Mouse (Mus musculus) neural tube, embryonic 14.5 days (tissue): ENCODE data around the gene Fxyd4. TPM values are rescaled to one million over a fixed set of nuclear protein-coding genes. Genes with fewer than 3 reads are reported as not detected.

ENCODE experiments used
- ATAC-seq: fragments of 200-750 bp; cut with Nextera tagmentation; 2 replicates; pipeline ENCODE4 v1.8.0; 2017; ENCODE audit warnings: low read depth, mild to moderate bottlenecking, moderate TSS enrichment, moderate library complexity
- H3K27ac ChIP-seq: fragments of 300-500 bp; sonication (generic); 2 replicates; pipeline ENCODE4 v1.5.1; 2014; ENCODE audit warnings: low read depth, mild to moderate bottlenecking, control low read depth, low read length, moderate library complexity, mixed read lengths
- H3K27me3 ChIP-seq: fragments of 300-500 bp; sonication (generic); 2 replicates; pipeline ENCODE4 v1.6.1; 2014; ENCODE audit warnings: low read length; ENCODE audit not compliant: control insufficient read depth, insufficient read depth
- H3K36me3 ChIP-seq: fragments of 300-500 bp; sonication (generic); 2 replicates; pipeline ENCODE4 v1.6.1; 2014; ENCODE audit warnings: low read length, mixed read lengths; ENCODE audit not compliant: control insufficient read depth, insufficient read depth
- H3K4me1 ChIP-seq: fragments of 300-500 bp; sonication (generic); 2 replicates; pipeline ENCODE4 v1.6.1; 2014; ENCODE audit warnings: low read length; ENCODE audit not compliant: control insufficient read depth, insufficient read depth
- H3K4me2 ChIP-seq: fragments of 300-500 bp; sonication (generic); 2 replicates; pipeline ENCODE4 v1.6.1; 2014; ENCODE audit warnings: mild to moderate bottlenecking, low read depth, low read length, control low read depth
- H3K4me3 ChIP-seq: fragments of 300-500 bp; sonication (generic); 2 replicates; pipeline ENCODE4 v1.5.1; 2014; ENCODE audit warnings: low read depth, low read length, control low read depth, mixed read lengths
- H3K9ac ChIP-seq: fragments of 300-500 bp; sonication (generic); replicated peaks from 2 replicates; pipeline ENCODE4 v1.6.1; 2014; ENCODE audit warnings: low read depth, mild to moderate bottlenecking, control low read depth, low read length, mixed read lengths
- H3K9me3 ChIP-seq: fragments of 300-500 bp; sonication (generic); 2 replicates; pipeline ENCODE4 v1.6.1; 2016; ENCODE audit warnings: low read length; ENCODE audit not compliant: control insufficient read depth
- WGBS: fragments of 180-500 bp; shearing (Covaris S2); extraction: QIAGEN DNeasy Blood & Tissue Kit; methylation state at CpG from one replicate; pipeline ENCODE4 v1.1.7; 2014; 5-methylcytosine and 5-hydroxymethylcytosine counted together
- polyA plus RNA-seq: library from polyadenylated mRNA; unstranded; fragments of >200 nt; fragmentation: Nextera tagmentation; extraction: Ambion mirVana; gene quantifications from 2 replicates; pipeline ENCODE4 v1.2.1, GENCODE M21; 2014

The Fxyd4 gene
- 1.8 and 4.0 TPM in 2 replicates for polyA plus RNA-seq

DNA sequence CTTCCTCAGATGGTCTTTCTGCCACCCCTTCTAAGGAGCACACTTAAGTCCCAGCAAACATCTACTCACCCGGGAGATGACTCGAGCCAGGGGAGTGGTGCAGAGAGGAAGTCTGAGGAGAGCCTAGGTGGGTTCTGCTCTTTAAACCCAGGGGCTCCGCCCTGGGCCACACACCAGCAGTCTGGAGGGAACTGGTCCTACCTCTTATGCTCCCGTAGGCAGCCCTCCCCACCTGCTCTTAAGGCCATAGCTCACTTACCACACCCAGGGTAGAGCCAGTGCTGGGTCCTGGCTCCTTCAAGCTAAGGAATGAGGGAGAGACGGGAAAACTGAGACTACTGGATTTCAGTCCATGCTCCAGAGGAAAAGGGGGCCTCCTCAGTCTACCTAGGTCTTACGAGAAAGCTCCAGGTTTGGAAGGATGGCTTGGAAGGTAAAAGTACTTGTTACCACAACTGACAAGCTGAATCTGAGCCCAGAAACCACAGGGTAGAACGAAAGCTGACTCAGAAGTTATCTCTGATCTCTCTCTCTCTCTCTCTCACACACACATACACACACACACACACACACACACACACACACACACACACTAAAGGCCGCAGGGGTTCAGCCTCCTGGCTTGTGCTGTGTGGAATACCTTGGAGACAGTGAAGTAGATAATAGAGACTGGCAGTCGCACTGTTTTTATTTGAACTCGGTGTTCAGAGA, at the start of gene Fxyd4:
TSS of gene Fxyd4 (minus strand) at position 471 of the 711 bp plus-strand sequence.
- H3K4me1 ChIP-seq, result no peaks in the 10 kb centered on the region
- H3K9ac ChIP-seq, result no peak within 1 kb of the TSS
- no peaks in the 10 kb centered on the region for H3K27me3 ChIP-seq
- H3K27ac ChIP-seq, result no peak within 1 kb of the TSS
- no peaks in the 10 kb centered on the region for H3K9me3 ChIP-seq
- no peaks in the 10 kb centered on the region for H3K36me3 ChIP-seq
- no peak within 1 kb of the TSS for H3K4me3 ChIP-seq
- ATAC-seq, result no peak
- 77% methylated on average over 10 of the region's 10 CpGs for WGBS
- no peak within 1 kb of the TSS for H3K4me2 ChIP-seq

DNA sequence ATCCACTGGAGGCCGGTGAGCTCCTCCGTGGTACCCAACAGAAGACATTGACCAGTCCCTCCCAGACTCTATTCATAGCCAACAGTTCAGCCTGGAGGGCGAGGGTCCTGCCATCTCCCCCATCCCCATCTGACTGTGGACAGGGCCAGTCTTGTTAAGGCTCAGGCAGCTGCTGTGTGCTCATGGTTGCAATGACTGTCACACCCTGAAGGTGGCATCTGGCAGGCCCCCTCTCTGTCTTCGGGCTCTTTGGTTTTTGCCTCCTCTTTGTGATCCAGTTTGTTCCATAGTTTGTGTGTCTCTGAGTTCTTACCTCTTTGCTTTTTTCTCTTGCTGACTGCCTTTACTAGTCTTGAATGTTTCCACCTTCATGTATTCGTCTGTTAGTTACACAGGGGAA, 49.7 kb upstream of the Fxyd4 start:
- Histone ChIP-seq H3K27me3 (no peaks in the 10 kb centered on the region), H3K27ac (no peak overlapping the region), H3K9me3 (no peaks in the 10 kb centered on the region), H3K4me1 (no peaks in the 10 kb centered on the region), H3K9ac (no peak overlapping the region), H3K4me3 (no peak overlapping the region), H3K4me2 (no peak overlapping the region), H3K36me3 (no peaks in the 10 kb centered on the region)
- 64% methylated on average over 5 of the region's 5 CpGs for WGBS
- ATAC-seq, result no peak

DNA sequence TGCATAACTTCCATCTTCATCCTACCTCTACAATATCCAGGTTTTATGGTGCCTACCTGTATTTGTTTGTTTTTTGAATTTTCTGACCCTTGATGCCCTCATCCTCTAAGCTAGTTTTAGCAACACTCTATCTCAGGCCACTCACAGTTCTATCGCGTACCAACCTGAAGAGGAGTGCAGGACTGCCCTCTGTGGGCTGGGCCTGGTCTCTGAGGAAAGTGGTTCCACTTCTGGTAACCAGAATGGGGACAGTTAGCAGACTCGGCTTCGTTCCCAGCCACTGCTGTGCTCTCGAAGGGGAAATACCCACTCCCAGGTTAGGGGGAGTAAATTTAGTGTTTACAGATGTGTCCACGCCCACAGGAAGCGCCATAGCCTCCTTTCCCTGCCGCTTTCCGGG, 29.2 kb upstream of the Fxyd4 start:
- no peaks in the 10 kb centered on the region for H3K4me1 ChIP-seq
- H3K4me2 ChIP-seq, result no peak overlapping the region
- ATAC-seq, result no peak
- H3K4me3 ChIP-seq, result no peak overlapping the region
- H3K9me3 ChIP-seq, result no peaks in the 10 kb centered on the region
- 45% methylated on average over 9 of the region's 9 CpGs for WGBS
- no peaks in the 10 kb centered on the region for H3K27me3 ChIP-seq
- no peak overlapping the region for H3K9ac ChIP-seq
- H3K36me3 ChIP-seq, result no peaks in the 10 kb centered on the region
- no peak overlapping the region for H3K27ac ChIP-seq

DNA sequence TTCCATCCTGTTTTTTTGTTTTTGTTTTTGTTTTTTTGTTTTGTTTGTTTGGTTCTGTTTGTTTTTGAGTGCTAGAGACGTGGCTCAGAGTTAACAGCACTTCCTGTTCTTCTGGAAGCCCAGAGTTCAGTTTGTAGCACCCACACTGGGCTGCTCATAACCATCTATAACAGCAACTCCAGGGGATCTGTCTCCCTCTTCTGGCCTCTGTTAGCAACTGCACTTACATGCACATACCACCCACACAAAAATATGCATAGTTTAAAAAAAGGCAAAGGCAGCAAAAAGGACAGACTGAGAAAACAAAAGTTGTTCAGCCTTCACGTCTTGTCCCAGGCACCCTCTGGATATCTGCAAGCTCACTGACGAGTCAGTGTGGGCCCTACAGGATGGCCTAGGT, 25.7 kb upstream of the Fxyd4 start:
- Histone ChIP-seq H3K9me3 (no peaks in the 10 kb centered on the region), H3K27ac (no peak overlapping the region), H3K4me1 (no peaks in the 10 kb centered on the region), H3K4me2 (no peak overlapping the region), H3K9ac (no peak overlapping the region), H3K27me3 (no peaks in the 10 kb centered on the region), H3K4me3 (no peak overlapping the region), H3K36me3 (no peaks in the 10 kb centered on the region)
- ATAC-seq, result no peak
- WGBS, result 84% methylated on average over 3 of the region's 3 CpGs

DNA sequence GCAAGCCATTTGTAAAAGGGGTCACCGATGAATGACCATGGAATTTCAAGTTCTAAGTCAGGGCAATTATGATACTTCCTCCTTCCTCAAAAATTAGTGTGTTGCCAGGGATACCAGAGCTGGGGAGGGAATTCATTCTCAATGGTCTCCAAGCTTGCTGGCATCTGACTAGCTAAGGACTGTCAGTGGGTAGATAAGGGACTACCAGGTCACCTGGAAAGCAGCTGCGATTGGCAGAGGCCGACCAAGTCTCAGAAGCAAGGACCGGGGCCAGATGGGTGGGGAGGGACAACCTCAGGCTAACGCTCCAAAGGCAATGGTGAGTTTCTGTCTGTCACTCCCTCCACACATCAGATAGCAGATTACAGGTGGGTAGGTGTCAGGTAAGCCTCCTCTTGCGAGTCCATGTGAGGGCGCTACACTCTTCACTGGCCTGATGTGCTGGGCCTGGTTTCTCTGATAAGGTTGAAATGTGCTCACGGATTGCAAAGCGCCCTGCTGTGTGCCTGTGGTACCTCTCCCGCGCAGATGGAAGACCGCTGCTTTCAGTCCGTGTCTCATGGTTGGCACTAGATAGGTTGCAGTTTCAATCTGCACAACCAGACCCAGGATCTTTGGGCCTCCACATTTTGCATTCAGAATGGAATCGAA, 19.5 kb upstream of the Fxyd4 start:
- Histone ChIP-seq H3K9ac (no peak overlapping the region), H3K4me2 (no peak overlapping the region), H3K9me3 (no peaks in the 10 kb centered on the region), H3K36me3 (no peaks in the 10 kb centered on the region), H3K4me1 (no peaks in the 10 kb centered on the region), H3K27me3 (no peaks in the 10 kb centered on the region), H3K27ac (no peak overlapping the region), H3K4me3 (no peak overlapping the region)
- WGBS, result 29% methylated on average over 14 of the region's 14 CpGs
- ATAC-seq, result no peak

DNA sequence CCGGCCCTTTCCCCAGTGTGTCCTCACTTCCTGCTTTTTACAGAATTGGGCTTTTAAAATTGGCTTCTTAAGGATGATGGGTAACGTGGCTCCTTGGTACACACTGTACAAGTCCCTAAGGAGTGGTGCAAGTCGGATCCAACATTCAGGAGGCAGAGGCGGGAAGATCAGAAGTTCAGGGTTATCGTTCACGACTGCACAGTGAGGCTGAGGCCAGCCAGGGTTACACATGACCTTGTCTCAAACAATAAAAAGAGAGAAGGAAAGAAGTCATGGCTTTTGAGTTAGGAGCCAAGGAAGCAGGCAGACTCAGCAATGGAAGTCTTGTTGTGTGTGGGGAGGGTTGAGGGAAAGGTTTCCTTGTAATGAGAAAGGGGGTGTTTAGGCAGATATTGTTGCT, 18.7 kb upstream of the Fxyd4 start:
- Histone ChIP-seq H3K27me3 (no peaks in the 10 kb centered on the region), H3K4me2 (no peak overlapping the region), H3K4me1 (no peaks in the 10 kb centered on the region), H3K9ac (no peak overlapping the region), H3K27ac (no peak overlapping the region), H3K9me3 (no peaks in the 10 kb centered on the region), H3K4me3 (no peak overlapping the region), H3K36me3 (no peaks in the 10 kb centered on the region)
- no peak for ATAC-seq
- 81% methylated on average over 6 of the region's 6 CpGs for WGBS

DNA sequence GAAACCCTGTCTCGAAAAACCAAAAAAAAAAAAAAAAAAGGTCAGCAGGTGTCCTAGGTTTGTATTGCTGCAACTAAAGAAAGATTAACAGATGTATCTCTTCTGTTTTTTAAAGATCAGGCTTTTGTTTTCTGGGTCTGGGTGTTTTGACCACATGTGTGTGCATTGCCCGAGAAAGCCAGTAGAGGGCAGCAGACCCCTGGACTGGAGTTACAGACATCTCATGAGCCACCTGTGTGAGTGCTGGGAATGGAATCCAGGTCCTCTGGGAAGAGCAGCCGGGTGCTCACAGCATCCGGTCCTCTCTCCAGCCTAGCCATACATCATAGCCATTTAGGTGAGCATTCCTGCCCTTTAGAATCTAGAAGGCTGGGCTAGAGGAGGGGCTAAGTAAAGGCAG, 14.8 kb upstream of the Fxyd4 start:
- no peak overlapping the region for H3K4me3 ChIP-seq
- H3K36me3 ChIP-seq, result no peaks in the 10 kb centered on the region
- ATAC-seq, result no peak
- no peaks in the 10 kb centered on the region for H3K4me1 ChIP-seq
- no peak overlapping the region for H3K4me2 ChIP-seq
- H3K27me3 ChIP-seq, result no peaks in the 10 kb centered on the region
- H3K9ac ChIP-seq, result no peak overlapping the region
- WGBS, result 93% methylated on average over 4 of the region's 4 CpGs
- no peaks in the 10 kb centered on the region for H3K9me3 ChIP-seq
- no peak overlapping the region for H3K27ac ChIP-seq

DNA sequence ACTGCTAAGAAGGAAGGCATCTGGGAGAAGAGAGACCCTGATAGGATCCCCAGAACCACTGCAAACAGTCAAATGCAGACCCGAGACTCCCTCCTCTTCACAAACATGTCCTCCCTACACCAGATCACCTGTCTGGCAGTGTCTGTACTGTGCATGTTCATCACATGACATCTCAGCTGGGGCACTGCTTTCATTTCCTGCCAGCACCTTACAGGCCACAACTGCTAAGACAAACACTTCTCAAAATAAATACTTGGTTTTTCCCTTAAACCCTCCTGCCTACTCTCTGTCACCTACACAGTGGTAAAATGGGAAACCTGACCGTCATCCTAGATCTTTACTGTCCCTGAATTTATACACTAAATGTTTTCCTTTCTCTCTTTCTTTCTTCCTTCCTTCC, 6.4 kb upstream of the Fxyd4 start:
- ATAC-seq, result no peak
- Histone ChIP-seq H3K4me2 (no peak overlapping the region), H3K27me3 (no peaks in the 10 kb centered on the region), H3K9me3 (no peaks in the 10 kb centered on the region), H3K4me3 (no peak overlapping the region), H3K27ac (no peak overlapping the region), H3K36me3 (no peaks in the 10 kb centered on the region), H3K9ac (no peak overlapping the region), H3K4me1 (no peaks in the 10 kb centered on the region)
- 90% methylated on average over 2 of the region's 2 CpGs for WGBS

DNA sequence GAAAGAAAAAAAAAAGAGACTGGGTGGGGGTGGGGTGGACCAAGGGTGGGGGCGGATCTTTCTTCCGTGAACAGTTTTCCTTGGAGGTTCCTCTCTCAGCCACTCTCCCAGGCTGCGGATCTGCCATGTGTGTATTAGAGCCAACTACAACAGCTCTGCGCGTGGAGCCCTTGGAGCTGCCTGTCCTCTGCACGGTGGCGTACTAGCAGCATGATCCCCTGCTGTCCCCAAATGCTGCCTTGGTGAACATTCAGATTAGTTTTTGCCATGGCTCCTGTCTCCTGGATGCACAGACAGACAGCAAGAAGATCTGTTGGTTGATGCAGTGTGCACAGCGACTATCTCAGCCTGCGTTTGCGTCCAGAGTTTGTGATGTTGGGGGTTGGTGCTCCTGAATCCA, 5.3 kb upstream of the Fxyd4 start:
- ATAC-seq, result no peak
- no peak overlapping the region for H3K4me2 ChIP-seq
- no peaks in the 10 kb centered on the region for H3K9me3 ChIP-seq
- no peaks in the 10 kb centered on the region for H3K36me3 ChIP-seq
- no peak overlapping the region for H3K9ac ChIP-seq
- WGBS, result 84% methylated on average over 10 of the region's 10 CpGs
- no peak overlapping the region for H3K4me3 ChIP-seq
- H3K27ac ChIP-seq, result no peak overlapping the region
- no peaks in the 10 kb centered on the region for H3K27me3 ChIP-seq
- H3K4me1 ChIP-seq, result no peaks in the 10 kb centered on the region
